Mouse (Mus musculus): ENCODE results near the gene Ism2. TPM values are rescaled to one million over a fixed set of nuclear protein-coding genes. Genes with fewer than 3 reads are reported as not detected.
"Not testable (repeated sequence)": the region's sequence is repeated elsewhere in the genome, so short reads cannot be mapped to it uniquely, and the experiment has no call there.

The Ism2 gene
- polyA plus RNA-seq, 1 experiment from 2014 or later: 1.9 TPM

GRCm38 (mm10) chr12:87284726-87285125 is 14.8 kb downstream of the Ism2 start:
- Histone ChIP-seq H3K36me3 (no peaks in the 10 kb centered on the region), H3K4me2 (no peak overlapping the region), H3K9ac (no peak overlapping the region), H3K27me3 (no peaks in the 10 kb centered on the region), H3K4me1 (replicated peaks) (no peaks in the 10 kb centered on the region), H3K4me3 (no peak overlapping the region), H3K27ac (replicated peaks) (no peak overlapping the region), H3K9me3 (no peaks in the 10 kb centered on the region)
- ATAC-seq (ENCODE audit: low FRiP score, low read depth): no peak
- WGBS: 91% methylated on average over 5 of the region's 5 CpGs

DNA sequence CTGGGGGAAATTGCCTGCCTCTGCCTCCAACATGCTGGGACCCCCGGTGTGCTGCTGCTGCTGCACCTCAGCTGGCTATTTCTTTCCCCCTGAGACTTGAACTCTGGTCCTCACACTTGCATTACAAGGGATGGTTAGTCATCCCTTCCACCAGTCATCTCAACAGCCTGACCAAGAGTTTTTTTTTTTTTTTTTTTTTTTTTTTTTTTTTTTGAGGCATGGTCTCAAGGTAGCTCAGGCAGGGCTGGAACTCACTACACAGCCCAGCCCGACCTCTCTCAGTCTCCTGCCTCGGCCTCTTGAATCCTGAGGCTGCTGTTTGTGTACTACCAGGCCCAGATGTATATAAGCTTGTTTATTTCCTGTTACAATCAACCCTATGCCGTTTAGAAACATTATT is 15.2 kb downstream of the Ism2 start:
- no peaks in the 10 kb centered on the region for H3K36me3 ChIP-seq
- H3K9me3 ChIP-seq: no peaks in the 10 kb centered on the region
- H3K27me3 ChIP-seq: no peaks in the 10 kb centered on the region
- no peak overlapping the region for H3K4me3 ChIP-seq
- H3K27ac ChIP-seq (replicated peaks): no peak overlapping the region
- H3K9ac ChIP-seq: no peak overlapping the region
- no peak for ATAC-seq (ENCODE audit: low FRiP score, low read depth)
- H3K4me1 ChIP-seq (replicated peaks): no peaks in the 10 kb centered on the region
- no peak overlapping the region for H3K4me2 ChIP-seq
- WGBS: 81% methylated on average over 4 of the region's 4 CpGs

DNA sequence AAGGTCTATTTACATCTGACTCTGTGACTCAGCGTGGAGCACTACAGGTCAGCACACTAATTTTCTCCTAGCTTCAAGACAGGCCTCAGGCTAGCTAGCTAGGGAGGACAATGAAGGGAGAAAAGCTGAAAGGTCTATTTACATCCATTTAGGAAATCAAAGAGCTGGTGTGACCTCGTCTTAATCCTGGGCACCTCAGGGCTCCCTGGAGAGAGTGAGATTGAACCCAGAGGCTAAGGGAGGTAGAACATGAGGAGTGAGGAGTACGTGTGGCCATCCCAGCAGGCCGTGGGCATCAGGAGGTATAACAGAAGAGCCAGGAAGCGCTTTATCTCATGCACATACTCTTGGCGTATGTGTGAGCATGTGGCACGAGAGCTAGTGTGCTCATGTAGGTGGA is 15.8 kb downstream of the Ism2 start:
- WGBS: 67% methylated on average over 7 of the region's 7 CpGs
- no peaks in the 10 kb centered on the region for H3K9me3 ChIP-seq
- H3K27ac ChIP-seq (replicated peaks): no peak overlapping the region
- no peak overlapping the region for H3K9ac ChIP-seq
- H3K4me1 ChIP-seq (replicated peaks): no peaks in the 10 kb centered on the region
- H3K36me3 ChIP-seq: no peaks in the 10 kb centered on the region
- no peaks in the 10 kb centered on the region for H3K27me3 ChIP-seq
- no peak overlapping the region for H3K4me3 ChIP-seq
- H3K4me2 ChIP-seq: no peak overlapping the region
- ATAC-seq (ENCODE audit: low FRiP score, low read depth): no peak

- no peaks in the 10 kb centered on the region for H3K4me1 ChIP-seq (replicated peaks)
- H3K27ac ChIP-seq (replicated peaks): no peak overlapping the region
- H3K4me3 ChIP-seq: no peak overlapping the region
- no peak overlapping the region for H3K4me2 ChIP-seq
- H3K27me3 ChIP-seq: no peaks in the 10 kb centered on the region
- ATAC-seq (ENCODE audit: low FRiP score, low read depth): no peak
- 95% methylated on average over 4 of the region's 4 CpGs for WGBS
- H3K9me3 ChIP-seq: no peaks in the 10 kb centered on the region
- no peaks in the 10 kb centered on the region for H3K36me3 ChIP-seq
- H3K9ac ChIP-seq: no peak overlapping the region
These were observed 16.8 kb downstream of the Ism2 start for GRCm38 (mm10) chr12:87282743-87283142.

GRCm38 (mm10) chr12:87281766-87282165 is 17.7 kb downstream of the Ism2 start:
- Histone ChIP-seq H3K36me3 (no peaks in the 10 kb centered on the region), H3K4me3 (no peak overlapping the region), H3K9ac (no peak overlapping the region), H3K9me3 (no peaks in the 10 kb centered on the region), H3K4me1 (replicated peaks) (no peaks in the 10 kb centered on the region), H3K4me2 (no peak overlapping the region), H3K27ac (replicated peaks) (no peak overlapping the region), H3K27me3 (no peaks in the 10 kb centered on the region)
- no peak for ATAC-seq (ENCODE audit: low FRiP score, low read depth)
- 93% methylated on average over 1 of the region's 1 CpGs for WGBS

GRCm38 (mm10) chr12:87279879-87280278 is 19.6 kb downstream of the Ism2 start:
- Histone ChIP-seq H3K36me3 (peaks cover 8% of the 10 kb centered on the region), H3K4me3 (no peak overlapping the region), H3K9me3 (no peaks in the 10 kb centered on the region), H3K27me3 (no peaks in the 10 kb centered on the region), H3K4me2 (no peak overlapping the region), H3K9ac (no peak overlapping the region), H3K27ac (replicated peaks) (no peak overlapping the region), H3K4me1 (replicated peaks) (no peaks in the 10 kb centered on the region)
- no peak for ATAC-seq (ENCODE audit: low FRiP score, low read depth)
- WGBS: 51% methylated on average over 14 of the region's 14 CpGs

DNA sequence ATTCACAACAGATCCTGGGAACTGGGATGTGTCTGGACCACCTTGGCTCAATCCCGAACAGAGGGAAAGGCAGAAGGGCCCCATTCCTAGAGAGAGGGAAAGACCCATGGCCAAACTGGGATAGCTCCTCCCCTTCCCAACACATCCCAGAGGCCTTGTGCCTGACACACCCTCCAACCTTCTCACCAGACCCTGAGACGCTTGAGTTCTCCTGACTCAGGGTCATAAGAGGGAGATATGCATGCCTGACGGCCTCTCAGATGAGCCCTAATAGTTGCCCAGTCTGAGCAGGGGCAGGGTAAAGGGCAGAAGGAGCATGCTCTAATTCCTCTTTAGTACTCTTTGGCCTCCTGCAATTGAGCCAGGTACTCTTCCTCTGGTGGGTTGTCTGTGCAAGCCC is 20.2 kb downstream of the Ism2 start:
- Histone ChIP-seq H3K9me3 (no peaks in the 10 kb centered on the region), H3K9ac (no peak overlapping the region), H3K27ac (replicated peaks) (no peak overlapping the region), H3K27me3 (no peaks in the 10 kb centered on the region), H3K4me3 (no peak overlapping the region), H3K36me3 (peaks cover 10% of the 10 kb centered on the region), H3K4me2 (no peak overlapping the region), H3K4me1 (replicated peaks) (no peaks in the 10 kb centered on the region)
- 59% methylated on average over 3 of the region's 3 CpGs for WGBS
- ATAC-seq (ENCODE audit: low FRiP score, low read depth): peak; percentile 21; the same call in 1 of the 2 replicates

DNA sequence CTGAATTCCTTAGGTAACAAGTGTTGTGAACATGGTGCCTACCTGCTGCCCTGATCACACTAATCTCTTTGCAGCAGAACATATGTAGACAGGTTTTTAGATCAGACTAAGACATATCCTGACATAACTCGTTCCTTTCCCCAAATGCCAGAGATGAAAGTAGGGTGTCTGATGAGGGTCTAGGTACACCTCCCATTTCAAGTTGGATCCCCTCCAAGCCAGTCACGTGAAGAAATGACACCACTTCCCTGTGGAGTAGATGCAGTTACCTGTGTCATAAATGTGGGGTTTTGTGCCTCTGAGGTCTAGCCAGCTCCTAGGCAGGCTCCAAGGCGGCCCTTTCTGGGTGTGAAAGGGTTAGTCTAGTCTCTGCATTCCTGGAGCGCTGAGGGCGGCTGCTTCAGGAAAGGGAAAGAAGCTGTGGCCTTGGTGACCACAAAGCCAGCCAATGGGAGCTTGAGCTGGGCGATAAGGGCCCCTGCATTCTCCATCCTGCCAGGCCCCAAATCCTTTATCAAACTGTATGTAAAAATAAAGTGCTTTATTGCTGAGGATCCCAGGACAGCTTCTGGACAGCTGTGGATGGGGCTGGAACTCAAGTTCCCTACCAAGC is 21.3 kb downstream of the Ism2 start:
- H3K36me3 ChIP-seq: peaks cover 20% of the 10 kb centered on the region
- H3K9me3 ChIP-seq: no peaks in the 10 kb centered on the region
- no peak overlapping the region for H3K27ac ChIP-seq (replicated peaks)
- 20% methylated on average over 6 of the region's 6 CpGs for WGBS
- no peaks in the 10 kb centered on the region for H3K27me3 ChIP-seq
- no peaks in the 10 kb centered on the region for H3K4me1 ChIP-seq (replicated peaks)
- H3K4me2 ChIP-seq: peak overlapping the region; percentile 26; the same call in 1 of the 2 replicates
- no peak for ATAC-seq (ENCODE audit: low FRiP score, low read depth)
- no peak overlapping the region for H3K4me3 ChIP-seq
- H3K9ac ChIP-seq: no peak overlapping the region

- not testable (repeated sequence) for ATAC-seq (ENCODE audit: low FRiP score, low read depth); H3K4me2 ChIP-seq; H3K4me1 ChIP-seq (replicated peaks); H3K9me3 ChIP-seq; H3K9ac ChIP-seq; H3K27ac ChIP-seq (replicated peaks); H3K27me3 ChIP-seq; H3K4me3 ChIP-seq
- peaks cover 29% of the 10 kb centered on the region for H3K36me3 ChIP-seq
- 83% methylated on average over 4 of the region's 4 CpGs for WGBS
These were observed 22.3 kb downstream of the Ism2 start for GRCm38 (mm10) chr12:87277251-87277650.

DNA sequence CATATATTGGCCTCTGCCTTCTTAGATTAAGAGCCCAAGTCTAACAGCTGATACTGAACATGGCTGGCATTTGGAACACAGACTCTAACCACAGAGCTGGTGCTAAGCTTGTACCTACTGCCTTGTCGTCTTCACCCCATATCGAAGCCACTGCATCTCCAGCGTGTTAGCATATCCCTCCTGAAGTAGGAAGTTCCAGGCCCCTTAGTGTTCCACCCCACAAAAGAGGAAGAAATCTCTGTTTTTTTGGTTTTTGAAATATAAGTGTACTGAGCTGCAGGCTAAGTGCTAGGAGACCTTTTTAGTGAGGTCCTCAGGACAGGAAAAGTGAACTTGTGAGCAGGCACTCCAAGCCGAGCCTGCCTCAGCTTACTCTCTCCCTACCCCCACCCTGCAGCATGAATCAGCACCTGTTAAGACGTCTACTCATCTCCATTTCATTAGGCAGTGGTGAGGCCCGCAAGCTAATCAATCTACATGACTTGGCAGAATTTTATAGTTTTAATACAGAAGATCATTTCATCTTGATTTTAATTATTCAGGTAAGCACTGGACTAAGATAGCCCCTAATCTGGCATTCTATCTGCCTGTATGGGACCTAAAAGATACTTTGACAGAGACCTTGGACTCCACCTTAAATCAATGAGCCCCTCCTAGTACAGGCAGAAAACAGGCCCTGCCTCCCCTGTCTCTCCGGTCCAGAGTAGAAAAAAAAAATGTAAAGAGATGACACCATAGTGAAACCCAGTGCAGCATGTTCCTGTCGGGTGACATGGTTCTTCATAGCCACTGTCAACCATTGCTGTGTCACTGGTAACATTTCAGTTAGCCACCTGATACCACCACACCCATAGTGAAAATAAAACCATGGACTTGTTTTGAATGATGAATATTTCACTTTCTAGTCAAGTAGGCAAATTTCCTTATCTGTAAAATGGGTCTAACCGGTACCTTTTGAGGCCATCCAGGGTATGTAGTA is 24.4 kb downstream of the Ism2 start:
- no peak overlapping the region for H3K9ac ChIP-seq
- no peak overlapping the region for H3K27ac ChIP-seq (replicated peaks)
- H3K27me3 ChIP-seq: no peaks in the 10 kb centered on the region
- no peak overlapping the region for H3K4me3 ChIP-seq
- H3K36me3 ChIP-seq: peaks cover 51% of the 10 kb centered on the region
- no peaks in the 10 kb centered on the region for H3K9me3 ChIP-seq
- no peak overlapping the region for H3K4me2 ChIP-seq
- no peaks in the 10 kb centered on the region for H3K4me1 ChIP-seq (replicated peaks)
- no peak for ATAC-seq (ENCODE audit: low FRiP score, low read depth)
- WGBS: 90% methylated on average over 9 of the region's 9 CpGs

GRCm38 (mm10) chr12:87267682-87268081 is 31.8 kb downstream of the Ism2 start:
- peak overlapping the region; percentile 82 for H3K4me2 ChIP-seq
- no peaks in the 10 kb centered on the region for H3K9me3 ChIP-seq
- no peaks in the 10 kb centered on the region for H3K27me3 ChIP-seq
- no peak for ATAC-seq (ENCODE audit: low FRiP score, low read depth)
- peak overlapping the region; percentile 87; the same call in 1 of the 2 replicates for H3K9ac ChIP-seq
- 26% methylated on average over 4 of the region's 4 CpGs for WGBS
- peaks cover 25% of the 10 kb centered on the region for H3K4me1 ChIP-seq (replicated peaks)
- H3K4me3 ChIP-seq: peak overlapping the region; percentile 74
- peaks cover 45% of the 10 kb centered on the region for H3K36me3 ChIP-seq
- no peak overlapping the region for H3K27ac ChIP-seq (replicated peaks)

- Histone ChIP-seq H3K36me3 (peaks cover 43% of the 10 kb centered on the region), H3K9ac (peak overlapping the region; percentile 87), H3K4me1 (replicated peaks) (peaks cover 25% of the 10 kb centered on the region), H3K27ac (replicated peaks) (peak overlapping the region; percentile 93), H3K27me3 (no peaks in the 10 kb centered on the region), H3K4me2 (peak overlapping the region; percentile 82), H3K9me3 (no peaks in the 10 kb centered on the region), H3K4me3 (peak overlapping the region; percentile 74)
- peak; percentile 76 for ATAC-seq (ENCODE audit: low FRiP score, low read depth)
- WGBS: under 1% methylated on average over 31 of the region's 31 CpGs
These were observed 32.5 kb downstream of the Ism2 start for GRCm38 (mm10) chr12:87266827-87267603.
